Mouse (Mus musculus): ENCODE measurements at regions not wholly inside any gene's neighbourhood (a gene's known extent, or its start where the extent isn't known, plus 50 kb on each side); places are given as distances from the start of the nearest gene placed in this dataset.

DNA sequence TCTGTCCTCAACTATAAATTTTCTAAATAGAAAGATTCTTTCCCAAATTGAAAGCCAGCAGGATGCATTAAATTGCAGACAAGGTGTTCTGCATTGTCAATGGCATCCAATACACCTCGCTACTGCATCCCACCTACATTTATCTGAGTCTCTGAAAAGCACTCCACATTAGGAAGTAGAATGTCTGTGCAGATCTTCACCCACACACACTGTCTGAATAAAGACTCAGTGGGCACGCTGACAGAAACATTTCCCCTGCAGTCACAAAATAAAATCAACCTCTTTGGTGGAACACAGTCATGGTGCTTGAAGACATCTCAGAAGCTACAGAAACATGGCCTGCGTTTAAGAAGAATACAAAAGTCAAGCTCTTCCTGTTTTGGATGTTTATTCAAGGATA, 449.0 kb downstream of the Tmem135 start:
- DNase-seq, result no peak

DNA sequence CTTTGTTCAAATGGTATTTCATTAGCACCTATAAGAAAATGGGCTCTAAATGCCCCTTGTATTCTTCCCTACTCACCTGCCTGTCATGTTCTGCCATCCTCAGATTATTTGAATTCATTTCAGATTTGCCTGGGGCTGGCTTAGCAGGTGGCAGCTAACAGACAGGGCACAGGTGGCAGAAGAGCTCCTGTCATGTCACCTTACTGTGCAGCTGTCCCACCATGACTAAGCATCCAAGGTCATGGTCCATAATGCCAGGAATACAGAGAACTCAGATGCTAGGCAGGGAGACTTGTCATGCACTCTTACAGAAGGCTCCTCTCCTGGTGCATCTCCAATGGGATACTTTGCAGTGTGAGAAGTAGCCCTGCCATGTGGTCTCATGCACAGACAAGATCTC, 458.7 kb downstream of the Tmem135 start:
- DNase-seq, result no peak

DNA sequence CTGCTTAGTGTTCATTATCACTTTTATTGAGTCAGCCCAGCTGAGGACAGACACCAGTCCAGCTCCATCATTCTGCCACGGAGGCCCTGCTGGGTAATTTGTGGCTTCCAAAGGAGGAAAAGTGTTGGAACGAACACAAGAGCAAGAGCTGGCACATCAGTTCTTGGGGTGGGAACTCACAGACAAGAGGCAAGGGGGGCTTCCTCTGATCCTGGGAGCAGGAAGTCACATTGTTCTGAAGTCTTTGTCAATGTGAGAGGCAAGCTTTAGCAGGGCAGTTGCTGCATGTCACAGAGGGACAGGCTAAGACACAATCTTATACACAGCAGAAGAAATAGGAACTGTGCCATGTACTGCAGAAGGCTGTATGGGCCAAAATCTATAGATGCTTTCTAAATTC, 459.1 kb downstream of the Tmem135 start:
- peak; percentile 2 to 5 for DNase-seq

DNA sequence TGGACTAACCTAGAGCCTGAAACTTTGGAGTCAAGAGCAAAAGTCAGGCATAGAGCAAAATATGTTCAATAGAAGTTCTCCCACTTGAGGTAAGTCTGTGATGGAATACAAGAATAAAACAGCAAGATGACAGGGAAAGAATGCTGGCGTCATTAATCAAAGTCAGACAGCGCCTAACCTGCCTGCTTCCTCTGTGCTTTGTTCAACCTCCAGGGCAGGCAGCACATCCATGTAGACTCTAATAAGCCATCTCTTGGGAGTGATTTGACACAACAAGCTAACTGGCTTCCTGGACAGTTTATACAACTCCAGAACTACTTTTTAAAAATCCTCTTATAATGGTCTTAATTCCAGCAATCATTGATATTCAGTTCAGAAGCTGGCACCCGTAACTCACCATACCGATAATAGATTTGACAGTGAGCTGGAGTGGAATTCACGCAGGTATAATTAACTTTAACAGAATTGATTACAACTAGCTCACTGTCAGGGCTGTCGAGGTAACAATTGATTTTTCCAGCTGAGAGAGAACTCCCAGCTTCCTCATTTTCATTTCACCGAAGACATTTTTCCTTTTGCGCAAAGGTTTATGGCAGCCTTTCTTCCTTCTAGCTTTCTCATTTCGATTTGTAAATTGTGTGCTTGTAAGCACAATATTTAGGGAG, 462.6 kb downstream of the Tmem135 start:
- DNase-seq, result no peak

DNA sequence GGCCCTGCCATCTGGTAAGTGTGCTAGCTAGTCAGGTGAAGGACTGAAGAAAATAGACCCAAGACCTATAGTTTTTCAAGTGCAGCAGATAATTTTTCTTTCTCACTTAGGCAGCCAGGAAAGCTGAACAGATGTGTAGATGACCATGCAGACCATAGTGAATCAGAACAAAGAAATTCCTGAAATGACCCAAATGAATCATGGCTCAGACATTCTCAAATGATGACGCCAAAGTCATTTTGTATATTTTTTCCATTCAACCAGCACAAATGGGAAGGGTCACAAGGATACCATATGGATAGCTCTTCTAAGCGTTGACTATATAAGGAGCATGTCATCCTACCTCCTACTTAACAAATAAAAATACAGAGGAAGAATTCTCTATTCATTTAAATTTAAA, 463.8 kb downstream of the Tmem135 start:
- no peak for DNase-seq

DNA sequence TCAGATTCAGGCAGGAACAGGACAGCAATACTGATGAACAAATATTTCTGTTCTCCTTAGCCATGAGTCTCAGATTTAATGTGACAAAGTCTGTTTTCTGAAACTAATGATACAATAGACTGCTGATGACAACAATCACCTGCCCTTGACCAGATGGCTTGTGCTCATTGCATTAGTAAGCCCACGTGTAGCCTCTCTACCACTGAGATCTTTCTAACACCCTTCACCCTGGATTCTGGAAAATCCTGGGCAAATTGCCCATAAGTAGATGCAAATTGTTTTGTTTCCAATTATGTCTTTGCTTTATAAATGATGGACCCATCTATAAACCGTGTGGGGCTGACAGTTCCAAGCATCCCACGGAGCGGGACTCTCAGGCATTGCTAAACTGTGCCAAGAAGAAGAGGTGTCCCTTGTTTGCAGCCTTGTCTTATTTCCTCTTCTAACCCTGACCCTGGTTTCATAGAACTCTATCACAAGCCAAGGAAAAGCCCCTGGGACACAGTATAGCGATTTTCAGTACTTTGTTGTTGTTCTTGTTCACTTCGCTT, 475.7 kb downstream of the Tmem135 start:
- no peak for DNase-seq

All from kidney, postnatal 4 days (tissue).